Mouse (Mus musculus): ENCODE measurements around the gene Emd.

DNA sequence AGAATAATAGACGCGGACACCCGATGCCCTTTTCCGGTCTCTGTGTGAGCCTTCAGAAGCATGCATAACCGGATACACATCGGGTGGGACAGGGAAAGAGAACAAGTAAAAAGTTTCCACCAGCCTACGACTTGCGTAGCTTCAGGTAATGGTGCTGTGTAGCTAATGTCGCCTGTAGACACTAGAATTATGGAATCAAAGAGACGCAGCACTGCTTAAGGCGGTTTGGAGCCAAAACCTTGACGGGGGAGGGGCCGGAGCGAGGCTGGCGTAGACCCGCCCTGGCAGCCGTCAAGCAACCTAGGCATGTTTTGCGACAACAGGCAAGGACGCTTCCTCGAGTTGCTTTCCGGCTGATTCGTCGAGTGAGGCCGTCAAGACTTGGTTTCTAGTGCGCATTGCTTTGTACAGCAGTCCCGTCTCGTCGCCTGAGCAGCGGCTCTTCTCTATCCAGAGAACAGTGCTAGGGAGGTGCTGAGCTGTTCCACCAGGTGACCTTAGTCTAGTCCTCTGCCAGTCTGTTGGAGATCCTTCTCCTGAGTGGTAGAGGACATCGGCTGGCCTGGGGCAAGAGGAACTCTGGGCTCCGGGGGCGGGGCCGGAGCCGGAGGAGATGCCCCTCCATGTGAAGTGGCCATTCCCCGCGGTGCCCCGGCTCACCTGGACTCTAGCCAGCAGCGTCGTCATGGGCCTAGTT lies 28.1 kb downstream of the Emd start:
- TF ChIP-seq CTCF (IDR thresholded peaks at IDR 0.05; ENCODE audit: low read depth, low read length) (no peak), GATA1 (IDR thresholded peaks at IDR 0.05; ENCODE audit: borderline replicate concordance, low read length) (no peak), GATA2 (IDR thresholded peaks at IDR 0.05; ENCODE audit: borderline replicate concordance, low read depth, low read length) (no peak)
